Mouse (Mus musculus) CD8-positive naive resting alpha-beta T cell, adult 2 months (primary cell): ENCODE results near the gene Gm7073.
A peak's percentile ranks its signal among the peaks of the same experiment; 100 is the strongest.

ENCODE experiments used
- DNase-seq, 2 experiments: peaks; one replicate each; pipeline ENCODE4 v3.0.0; 2022; ENCODE audit warnings: low read depth in 2 of 2, low spot score in 2 of 2

Gm7073 gene

DNA sequence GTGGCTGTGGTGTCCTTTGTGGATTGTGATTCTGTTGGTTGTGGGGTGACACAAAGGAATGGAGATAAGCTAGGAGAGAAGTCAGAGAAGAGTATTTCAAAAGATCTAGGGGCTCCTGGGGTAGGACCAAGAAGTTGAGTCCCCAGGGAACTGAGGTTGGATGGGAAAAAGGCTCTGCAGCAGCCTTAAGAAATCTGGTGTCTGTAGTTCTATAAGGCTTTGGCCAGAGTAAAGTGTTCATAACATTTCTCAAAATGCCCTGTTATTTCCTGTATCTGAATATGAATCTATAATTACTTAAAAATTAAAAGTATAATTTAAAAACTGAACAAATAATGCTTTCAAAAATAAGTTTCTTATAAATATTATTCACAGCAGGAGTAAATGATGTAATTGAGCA lies at the start of gene Gm7073:
Gene Gm7073, minus strand, starts transcription at position 101 of the 400 bp plus-strand sequence.
- no peak for DNase-seq

- no peak for DNase-seq
These were observed 31.5 kb upstream of the Gm7073 start for GRCm38 (mm10) chrX:60570539-60570938.

DNA sequence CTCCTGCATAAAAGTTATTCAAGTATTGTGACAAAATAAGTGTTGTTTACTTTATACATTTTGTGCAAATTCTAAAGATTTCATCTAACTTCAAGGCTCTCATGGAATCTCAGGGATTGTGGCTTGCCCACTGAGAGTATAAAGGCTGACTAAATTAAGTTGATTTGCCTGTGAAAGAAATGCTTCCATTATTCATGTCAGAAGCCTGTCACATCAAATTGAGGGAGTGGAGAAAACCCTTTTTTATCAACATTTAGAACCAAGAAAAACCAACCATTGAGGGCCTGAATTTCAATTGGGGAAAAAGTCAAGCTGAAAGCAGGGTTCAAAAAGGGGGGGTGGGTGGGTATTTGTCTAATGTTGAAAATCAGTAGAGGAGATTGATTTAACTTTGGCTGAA lies 30.0 kb upstream of the Gm7073 start:
- no peak for DNase-seq

DNA sequence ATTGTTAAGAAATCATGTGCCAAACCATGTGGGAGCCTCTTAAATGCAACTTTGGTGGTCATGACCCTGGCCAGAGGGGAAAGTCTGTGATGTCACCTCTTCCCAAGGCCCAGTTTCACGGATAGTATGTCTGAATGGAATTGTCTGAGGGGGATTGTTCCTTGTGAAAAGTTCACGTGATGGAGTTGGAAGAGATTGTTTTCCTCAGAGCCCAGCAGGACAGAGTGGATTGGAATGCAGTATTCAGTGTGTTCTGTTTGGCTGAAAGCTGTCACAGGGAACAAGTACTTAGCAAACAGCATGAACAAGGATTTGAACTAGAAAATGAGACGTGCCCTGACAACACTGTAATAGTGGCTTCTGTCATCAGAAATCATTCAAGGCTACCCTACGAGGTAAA lies 16.2 kb upstream of the Gm7073 start:
- no peak for DNase-seq

GRCm38 (mm10) chrX:60547444-60548304 lies 8.6 kb upstream of the Gm7073 start:
- no peak for DNase-seq

DNA sequence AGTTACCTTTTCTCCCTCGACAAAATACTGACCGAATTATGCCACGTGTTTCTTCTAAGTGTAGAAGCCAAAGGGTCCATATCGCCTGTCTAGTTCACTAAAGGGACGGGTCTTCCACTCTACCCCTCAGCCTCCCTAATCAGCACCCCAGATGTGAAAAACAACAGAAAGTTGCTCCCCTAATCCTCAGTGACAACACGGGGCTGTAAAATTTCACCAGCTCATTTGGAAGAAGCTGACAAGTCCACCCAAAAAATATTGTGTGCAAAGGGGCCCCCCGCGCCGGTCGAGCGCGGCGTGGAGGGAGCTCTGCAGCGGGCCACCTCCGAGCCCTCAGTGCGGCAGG lies 8.0 kb upstream of the Gm7073 start:
- DNase-seq, result no peak

GRCm38 (mm10) chrX:60545906-60546305 lies 6.9 kb upstream of the Gm7073 start:
- no peak for DNase-seq

GRCm38 (mm10) chrX:60545444-60545843 lies 6.4 kb upstream of the Gm7073 start:
- DNase-seq, result no peak

- no peak for DNase-seq
These were observed 5.0 kb upstream of the Gm7073 start for GRCm38 (mm10) chrX:60544098-60544497.

DNA sequence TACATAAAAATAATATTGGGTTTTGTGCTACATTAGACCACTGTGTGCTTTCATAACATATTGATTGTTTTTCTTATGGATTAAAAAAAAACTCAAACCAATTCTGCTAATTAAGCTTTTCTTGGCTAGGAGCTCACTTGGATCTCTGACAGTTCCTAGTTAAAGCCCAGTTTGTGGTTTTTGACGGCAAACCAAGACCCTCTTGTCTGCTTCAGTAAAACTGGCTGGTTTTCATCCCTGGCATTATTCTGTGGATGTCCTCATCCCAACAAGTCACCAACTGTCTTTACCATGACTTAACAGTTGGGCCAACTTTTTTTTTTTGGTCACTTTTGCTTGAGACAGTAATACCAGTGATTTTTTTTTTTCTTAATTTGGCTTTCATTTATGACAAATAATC lies 3.9 kb upstream of the Gm7073 start:
- DNase-seq, result no peak

GRCm38 (mm10) chrX:60503995-60504394 lies 35.1 kb downstream of the Gm7073 start:
- no peak for DNase-seq

DNA sequence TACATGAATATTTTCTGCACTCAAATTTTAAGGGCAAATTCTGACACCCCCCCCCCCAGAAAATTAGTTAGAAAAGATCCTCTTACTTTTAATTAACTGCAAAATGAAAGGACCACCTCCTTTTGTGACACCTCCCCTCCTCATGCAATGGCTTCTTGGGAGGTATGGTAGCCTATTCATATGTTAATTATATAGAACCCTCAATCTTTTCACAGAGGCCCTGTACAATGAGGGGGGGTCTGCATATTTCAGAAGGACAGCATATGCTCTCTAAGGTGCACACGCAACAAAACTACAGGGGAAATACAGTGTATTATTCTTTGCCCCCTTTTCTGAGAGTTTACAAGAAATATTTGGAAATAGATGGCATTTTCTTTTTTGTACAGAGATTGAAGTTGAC lies 41.3 kb downstream of the Gm7073 start:
- no peak for DNase-seq

DNA sequence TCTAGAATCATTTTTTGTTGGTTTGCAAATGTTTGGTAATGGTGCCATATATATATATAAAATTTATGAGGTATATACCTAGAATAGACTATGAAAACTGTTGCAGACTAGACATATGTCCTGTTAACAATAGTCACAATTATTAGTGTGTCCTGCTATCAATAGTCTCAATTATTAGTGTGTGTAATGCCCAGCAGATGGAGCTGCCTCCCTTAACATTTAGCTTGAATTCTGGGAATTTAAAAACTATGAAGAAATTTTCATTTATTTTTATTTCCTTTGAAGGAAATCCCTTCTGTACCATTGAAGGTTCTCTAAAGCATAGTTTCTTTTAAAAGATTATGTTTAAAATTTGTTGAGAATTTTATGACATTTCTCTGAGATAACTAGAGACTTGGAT lies 43.7 kb downstream of the Gm7073 start:
- DNase-seq, result no peak

DNA sequence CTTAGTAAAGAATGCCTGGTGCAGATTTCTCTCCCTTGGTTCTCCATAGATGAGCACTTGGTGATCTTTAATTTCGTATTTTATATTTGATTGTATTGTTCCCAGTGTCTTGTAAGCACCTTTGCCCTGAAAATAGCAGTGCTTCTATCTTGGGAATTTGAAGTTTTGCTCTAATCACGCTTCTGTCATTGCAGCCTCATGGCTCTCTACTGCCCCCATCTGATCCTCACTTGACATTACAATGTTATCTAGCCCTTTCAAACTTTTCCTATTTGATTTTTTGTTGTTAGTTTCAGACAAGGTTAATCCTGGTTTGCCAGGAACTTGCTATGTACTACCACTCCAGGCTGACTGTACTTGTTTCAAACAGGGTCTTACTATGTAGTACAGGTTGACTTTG lies 75.3 kb downstream of the Gm7073 start:
- no peak for DNase-seq

- no peak for DNase-seq
These were observed 124.4 kb downstream of the Gm7073 start for GRCm38 (mm10) chrX:60414563-60415111.

DNA sequence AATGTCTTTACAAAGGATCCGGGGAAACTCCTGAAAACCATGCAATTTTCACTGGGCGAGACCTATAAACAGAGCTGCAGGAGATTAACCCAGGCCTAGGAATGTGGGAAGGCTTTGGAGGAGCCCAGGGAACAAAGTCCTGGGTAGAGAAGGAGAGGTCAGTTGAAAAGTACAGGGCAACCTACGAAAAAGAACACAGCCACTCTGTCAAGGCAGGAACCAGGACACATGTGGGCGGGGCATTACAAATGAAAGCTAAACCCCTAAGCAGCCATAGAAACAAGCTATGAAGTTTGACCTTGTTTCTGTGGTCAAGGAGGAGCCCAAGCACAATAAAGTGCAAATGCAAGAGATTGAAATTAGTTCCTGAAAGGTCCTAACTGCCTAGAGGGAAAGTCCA lies 133.4 kb downstream of the Gm7073 start:
- DNase-seq, result no peak

DNA sequence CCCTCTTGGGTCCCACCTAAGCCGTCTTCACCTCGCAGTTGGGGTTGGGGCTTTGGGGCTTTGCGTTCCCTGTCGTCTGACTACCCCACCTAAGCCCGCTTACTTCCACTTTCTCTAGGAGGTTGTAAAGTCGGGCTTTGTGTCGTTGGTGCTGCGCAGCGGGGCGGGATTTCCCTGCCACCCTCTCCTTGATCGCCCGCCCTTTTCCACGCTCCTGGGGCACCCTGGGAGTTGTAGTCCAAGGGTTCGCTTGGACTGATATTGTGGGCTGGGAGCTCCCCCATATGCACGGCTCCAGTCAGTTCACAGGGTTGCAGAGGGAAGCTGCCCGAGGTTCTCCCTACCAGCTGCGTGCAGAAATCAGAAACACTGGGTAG lies 134.4 kb downstream of the Gm7073 start:
- DNase-seq, result peak; percentile 77 to 86

- peak in 1 of 2 experiments; percentile 20 for DNase-seq
These were observed 135.0 kb downstream of the Gm7073 start for GRCm38 (mm10) chrX:60403764-60404667.

DNA sequence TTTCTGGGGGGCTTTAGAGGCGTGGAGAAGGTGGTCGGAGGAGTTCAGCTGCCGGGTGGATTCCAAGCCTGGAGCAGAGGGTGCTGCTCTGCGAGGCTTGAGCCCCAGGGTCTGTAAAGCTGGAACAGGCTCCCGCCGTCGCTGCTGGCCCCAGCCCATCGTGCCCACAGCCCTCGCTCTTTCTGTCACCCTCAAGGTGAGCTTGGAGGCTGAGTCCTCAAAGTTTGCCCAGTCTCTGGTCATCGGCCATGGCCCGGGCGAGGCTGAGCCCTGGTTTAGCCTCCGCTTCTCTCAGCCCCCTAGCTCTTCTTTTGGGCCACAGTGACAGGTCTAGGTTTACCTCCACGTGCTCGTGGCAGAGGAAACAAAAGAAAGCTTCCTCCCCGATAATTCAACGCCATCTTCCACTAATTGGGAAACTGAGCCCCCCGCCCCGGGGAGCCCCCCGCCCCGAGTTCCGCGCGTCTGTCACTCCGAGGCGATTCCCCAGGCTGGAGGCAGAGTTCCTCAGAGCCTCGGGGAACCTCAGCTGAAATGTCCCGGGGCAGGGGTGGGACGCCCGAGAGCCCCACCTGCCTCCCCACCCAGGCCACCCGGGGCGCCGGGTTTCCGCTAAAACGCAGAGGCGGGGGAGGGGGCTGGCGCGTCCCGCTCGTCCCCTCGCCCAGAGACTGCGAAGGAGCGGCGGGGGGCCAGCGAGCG lies 135.8 kb downstream of the Gm7073 start:
- peak in 1 of 2 experiments; percentile 1 for DNase-seq

GRCm38 (mm10) chrX:60394292-60394691 lies 144.8 kb downstream of the Gm7073 start:
- DNase-seq, result no peak

DNA sequence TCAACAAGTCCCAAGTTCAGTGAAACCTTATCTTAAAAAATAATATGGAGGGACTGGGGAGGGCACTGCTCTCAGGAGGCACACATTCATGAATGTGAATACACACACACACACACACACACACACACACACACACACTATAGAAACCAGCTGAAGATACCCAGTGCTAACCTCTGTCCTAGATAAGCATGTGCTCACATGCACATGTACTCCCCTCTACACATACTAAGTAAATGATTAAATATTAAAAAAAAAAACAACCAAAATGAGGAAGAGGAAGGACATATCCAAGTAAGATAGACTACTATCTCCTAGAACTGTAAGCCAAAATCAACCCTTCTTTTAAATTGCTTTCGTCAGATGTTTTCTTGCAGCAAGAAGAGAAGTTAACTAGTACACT lies 152.2 kb downstream of the Gm7073 start:
- no peak for DNase-seq
